Mouse (Mus musculus) cortical plate, adult 2 months (tissue): Measurements from ENCODE around the gene Spata1.

ENCODE experiments used
- CTCF ChIP-seq: fragments of 200-500 bp; IDR thresholded peaks from 2 replicates; pipeline ENCODE4 v1.5.1; 2011; ENCODE audit warnings: mild to moderate bottlenecking, control low read depth, low read length; ENCODE audit not compliant: insufficient read depth; ENCODE audit errors: extremely low read depth
- POLR2A ChIP-seq: fragments of 200-500 bp; IDR thresholded peaks from 2 replicates; pipeline ENCODE4 v1.6.1; 2011; ENCODE audit warnings: mild to moderate bottlenecking, low read length, control low read depth; ENCODE audit not compliant: insufficient read depth; ENCODE audit errors: extremely low read depth

DNA sequence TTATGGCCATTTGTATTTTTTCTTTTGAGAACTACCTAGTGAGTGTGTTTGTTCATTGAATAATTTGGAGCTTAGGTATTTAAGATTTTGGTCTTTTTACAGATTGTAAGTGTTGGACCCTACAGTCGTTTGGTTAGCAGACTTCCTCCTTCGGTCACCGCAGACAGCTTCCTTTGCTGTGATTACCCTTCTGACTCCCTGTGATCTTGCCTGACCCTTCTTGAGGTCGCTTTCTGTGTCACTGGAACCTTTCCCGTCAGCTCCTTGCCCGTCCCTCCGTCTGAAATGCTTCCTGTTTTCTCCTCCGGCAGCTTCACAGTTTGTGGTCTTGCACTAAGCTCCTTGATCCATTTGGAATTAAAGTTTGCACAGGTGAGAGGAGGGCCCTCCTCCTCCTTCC is 77.8 kb downstream of the Spata1 start:
- TF ChIP-seq POLR2A (no peak), CTCF (no peak)
